9 mouse cellular contexts compared by ENCODE assay signal in the genomic region with DNA sequence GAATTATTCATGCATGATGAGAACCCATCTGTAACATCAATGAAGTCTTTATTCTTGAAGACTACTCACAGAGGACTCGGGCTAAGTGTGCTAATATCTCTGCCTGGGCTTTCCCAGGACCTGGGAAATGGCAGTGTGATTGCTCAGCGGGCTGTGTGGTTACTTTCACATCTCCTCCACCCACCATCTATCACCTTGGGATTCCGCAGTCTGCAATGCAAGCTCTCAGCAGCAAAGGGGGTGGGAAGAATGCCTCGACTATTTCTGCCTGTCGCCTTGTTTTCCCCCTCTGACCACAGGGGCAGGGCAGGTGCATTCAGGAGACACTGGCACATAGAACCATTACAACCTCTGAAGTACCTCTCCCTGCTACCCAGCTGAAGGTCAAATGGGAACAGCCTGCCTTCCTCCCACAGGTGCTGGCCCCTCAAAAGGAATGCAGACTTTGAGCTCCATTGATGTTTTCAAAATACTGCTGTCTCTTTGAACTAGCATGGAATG.
DNase-seq lines count a peak whose midpoint lies in the region; ATAC-seq lines count a peak whose summit lies in the region.
"Had no signal": no experiment of that assay in that cellular context is flagged by ENCODE, and none has a peak within 500 bp of the region (broad histone marks: within the 10 kb centered on the region; RNA-seq: fewer than 3 reads in every experiment).

No protein-coding gene starts in this region.

- H3K27me3 ChIP-seq in forebrain, embryonic 11.5 days (ENCODE audit: control insufficient read depth, insufficient read depth, low read length), result no peaks in the 10 kb centered on the region
- no peaks in the 10 kb centered on the region for H3K27me3 ChIP-seq in forebrain, embryonic 14.5 days (replicated peaks; ENCODE audit: control insufficient read depth, insufficient read depth, low read length)
- no peaks in the 10 kb centered on the region for H3K27me3 ChIP-seq in kidney, embryonic 16.5 days (ENCODE audit: insufficient read depth, low read length)

- no peak for DNase-seq in forebrain, embryonic 11.5 days (ENCODE audit: low spot score)
- DNase-seq in forebrain, embryonic 14.5 days (ENCODE audit: low spot score), result no peak
- DNase-seq in ovary, postnatal 36 days (ENCODE audit: low spot score), result peak; percentile 13
- DNase-seq in ovary, postnatal 14 days (ENCODE audit: low spot score), result no peak
- DNase-seq in right cerebral cortex, postnatal 14 days, result no peak
- DNase-seq in right cerebral cortex, adult 18-20 months, result no peak
- DNase-seq in adrenal gland, adult 8-10 months, result no peak
- DNase-seq: heart, postnatal 10 days had no signal

- H3K4me1 ChIP-seq in forebrain, embryonic 11.5 days (replicated peaks; ENCODE audit: control insufficient read depth, insufficient read depth, low read length), result peaks cover 23% of the 10 kb centered on the region
- peaks cover 19% of the 10 kb centered on the region for H3K4me1 ChIP-seq in forebrain, embryonic 14.5 days (ENCODE audit: control insufficient read depth, insufficient read depth, low read length)
- H3K4me1 ChIP-seq in kidney, embryonic 16.5 days (ENCODE audit: insufficient read depth, low read length), result peaks cover 52% of the 10 kb centered on the region

- no peak overlapping the region for H3K4me2 ChIP-seq in forebrain, embryonic 11.5 days (ENCODE audit: low read depth, low read length, severe bottlenecking)
- no peak overlapping the region for H3K4me2 ChIP-seq in forebrain, embryonic 14.5 days (ENCODE audit: low read length)
- H3K4me2 ChIP-seq in kidney, embryonic 16.5 days (replicated peaks; ENCODE audit: low read depth, low read length), result no peak overlapping the region

- peak; percentile 55 for ATAC-seq in forebrain, embryonic 11.5 days (replicated peaks; ENCODE audit: low FRiP score)
- no peak for ATAC-seq in forebrain, embryonic 14.5 days
- no peak for ATAC-seq in kidney, embryonic 16.5 days (ENCODE audit: low FRiP score, low TSS enrichment)

- H3K4me3 ChIP-seq in forebrain, embryonic 11.5 days (ENCODE audit: low read depth, low read length), result no peak overlapping the region
- H3K4me3 ChIP-seq in forebrain, embryonic 14.5 days (ENCODE audit: low read depth, low read length), result no peak overlapping the region
- H3K4me3 ChIP-seq in kidney, embryonic 16.5 days (ENCODE audit: low read length), result no peak overlapping the region

- no peak overlapping the region for H3K9ac ChIP-seq in forebrain, embryonic 11.5 days (ENCODE audit: low read length)
- no peak overlapping the region for H3K9ac ChIP-seq in forebrain, embryonic 14.5 days (ENCODE audit: low read length)
- no peak overlapping the region for H3K9ac ChIP-seq in kidney, embryonic 16.5 days (replicated peaks; ENCODE audit: low read length)

- no peaks in the 10 kb centered on the region for H3K9me3 ChIP-seq in forebrain, embryonic 11.5 days (ENCODE audit: control insufficient read depth, low read length)
- no peaks in the 10 kb centered on the region for H3K9me3 ChIP-seq in forebrain, embryonic 14.5 days (replicated peaks; ENCODE audit: control insufficient read depth, low read length)
- H3K9me3 ChIP-seq in kidney, embryonic 16.5 days (ENCODE audit: low read length), result no peaks in the 10 kb centered on the region

- H3K36me3 ChIP-seq in forebrain, embryonic 11.5 days (ENCODE audit: control insufficient read depth, insufficient read depth, low read length), result no peaks in the 10 kb centered on the region
- H3K36me3 ChIP-seq in forebrain, embryonic 14.5 days (ENCODE audit: control insufficient read depth, insufficient read depth, low read length), result no peaks in the 10 kb centered on the region
- peaks cover 4% of the 10 kb centered on the region; the same call in 1 of the 2 replicates for H3K36me3 ChIP-seq in kidney, embryonic 16.5 days (ENCODE audit: insufficient read depth, low read length)

- peak overlapping the region; percentile 41 for H3K27ac ChIP-seq in forebrain, embryonic 11.5 days (ENCODE audit: low read depth, low read length)
- no peak overlapping the region for H3K27ac ChIP-seq in forebrain, embryonic 14.5 days (ENCODE audit: low read depth, low read length)
- peak overlapping the region; percentile 77 for H3K27ac ChIP-seq in kidney, embryonic 16.5 days (ENCODE audit: low read length)

- WGBS in forebrain, embryonic 11.5 days, result 26% methylated on average over 5 of the region's 5 CpGs
- 7% methylated on average over 5 of the region's 5 CpGs for WGBS in forebrain, embryonic 14.5 days
- WGBS in kidney, embryonic 16.5 days, result 14% methylated on average over 5 of the region's 5 CpGs
